Mouse (Mus musculus) lung, postnatal 0 days (tissue): Measurements from ENCODE around the gene Pitpnc1.

ENCODE experiments used
- CTCF ChIP-seq: IDR thresholded peaks from 2 replicates; pipeline ENCODE4 v1.5.1; 2016; ENCODE audit warnings: antibody characterized with exemption, mild to moderate bottlenecking
- EP300 ChIP-seq: IDR thresholded peaks from 2 replicates; pipeline ENCODE4 v1.6.1; 2016; ENCODE audit warnings: antibody characterized with exemption, mild to moderate bottlenecking, control low read depth

- TF ChIP-seq EP300 (no peak), CTCF (no peak)
These were observed 97.8 kb downstream of the Pitpnc1 start for GRCm38 (mm10) chr11:107372688-107373087.
